Mouse (Mus musculus): ENCODE results near the gene Mylk4. TPM values are rescaled to one million over a fixed set of nuclear protein-coding genes. Genes with fewer than 3 reads are reported as not detected.

Gene Mylk4
- not detected in 2 replicates for polyA plus RNA-seq (2011; ENCODE audit: insufficient read depth, insufficient read length, low read depth, missing spikeins)

- Histone ChIP-seq H3K36me3 (ENCODE audit: control insufficient read depth, insufficient read depth, low read length, poor library complexity, severe bottlenecking) (no peaks in the 10 kb centered on the region), H3K9me3 (replicated peaks; ENCODE audit: control insufficient read depth, insufficient read depth, low read length, poor library complexity, severe bottlenecking) (no peaks in the 10 kb centered on the region), H3K27ac (ENCODE audit: insufficient read depth, low read length) (no peak within 1 kb of the TSS), H3K27me3 (ENCODE audit: control insufficient read depth, insufficient read depth, low read length, poor library complexity, severe bottlenecking) (no peaks in the 10 kb centered on the region), H3K4me1 (ENCODE audit: control insufficient read depth, insufficient read depth, low read length) (no peaks in the 10 kb centered on the region), H3K4me3 (ENCODE audit: low read depth, low read length) (no peak within 1 kb of the TSS), H3K9ac (ENCODE audit: low read depth, poor library complexity, severe bottlenecking) (no peak within 1 kb of the TSS)
- no peak for TF ChIP-seq CTCF (IDR thresholded peaks at IDR 0.05; ENCODE audit: low read depth, low read length)
- no peak for TF ChIP-seq EP300 (IDR thresholded peaks at IDR 0.05; ENCODE audit: insufficient read depth, low read depth, low read length)
- no peak for TF ChIP-seq POLR2A (IDR thresholded peaks at IDR 0.05; ENCODE audit: insufficient read depth, low read length)
Observed at GRCm38 (mm10) chr13:32783816-32784215, at the start of gene Mylk4. Gene Mylk4, minus strand, starts transcription at chr13:32783954.

DNA sequence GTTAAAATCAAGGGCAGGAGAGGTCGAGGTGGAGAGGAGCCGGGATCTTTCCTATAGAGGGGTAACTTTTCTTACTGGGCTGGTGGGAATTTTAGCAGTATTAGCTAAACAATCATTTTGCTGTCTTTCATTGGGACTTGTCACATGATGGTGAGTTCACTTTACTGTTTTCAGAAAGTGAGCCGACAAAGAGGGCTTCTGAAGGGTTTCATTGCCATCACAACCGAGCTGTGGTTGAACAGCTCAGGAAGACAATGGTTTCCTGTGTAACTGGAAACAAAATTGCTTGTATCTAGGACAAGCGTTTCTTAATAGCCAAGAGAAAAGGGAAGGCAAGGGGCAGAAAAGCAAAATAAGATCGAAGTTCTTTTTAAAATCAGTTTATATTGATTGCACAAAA, 49.5 kb upstream of the Mylk4 start:
- no peaks in the 10 kb centered on the region for H3K27me3 ChIP-seq (ENCODE audit: control insufficient read depth, insufficient read depth, low read length, poor library complexity, severe bottlenecking)
- H3K9me3 ChIP-seq (replicated peaks; ENCODE audit: control insufficient read depth, insufficient read depth, low read length, poor library complexity, severe bottlenecking): no peaks in the 10 kb centered on the region
- H3K36me3 ChIP-seq (ENCODE audit: control insufficient read depth, insufficient read depth, low read length, poor library complexity, severe bottlenecking): no peaks in the 10 kb centered on the region
- no peak for TF ChIP-seq CTCF (IDR thresholded peaks at IDR 0.05; ENCODE audit: low read depth, low read length)
- no peak for TF ChIP-seq POLR2A (IDR thresholded peaks at IDR 0.05; ENCODE audit: insufficient read depth, low read length)
- TF ChIP-seq EP300 (IDR thresholded peaks at IDR 0.05; ENCODE audit: insufficient read depth, low read depth, low read length): no peak
- no peak overlapping the region for H3K9ac ChIP-seq (ENCODE audit: low read depth, poor library complexity, severe bottlenecking)
- no peak overlapping the region for H3K4me3 ChIP-seq (ENCODE audit: low read depth, low read length)
- H3K4me1 ChIP-seq (ENCODE audit: control insufficient read depth, insufficient read depth, low read length): no peaks in the 10 kb centered on the region
- H3K27ac ChIP-seq (ENCODE audit: insufficient read depth, low read length): no peak overlapping the region

DNA sequence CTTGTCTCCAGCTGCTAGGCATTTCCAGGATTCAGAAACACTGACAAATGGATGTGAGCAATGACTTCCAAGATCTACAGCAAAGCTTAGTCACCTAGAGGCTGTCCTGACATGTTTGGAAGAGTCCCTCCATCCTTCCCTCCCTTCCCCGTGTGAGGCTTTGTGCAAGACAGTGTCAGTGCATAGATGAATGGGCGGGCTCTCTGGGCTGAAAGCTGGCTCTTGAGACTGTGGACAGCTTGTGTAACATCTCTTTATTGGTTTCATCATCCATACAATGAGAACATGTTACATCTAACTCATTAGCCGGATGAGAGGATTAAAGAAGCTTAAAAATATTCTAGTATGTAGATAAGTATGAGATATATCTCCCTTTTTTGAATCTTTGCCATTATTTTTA, 49.0 kb upstream of the Mylk4 start:
- TF ChIP-seq CTCF (IDR thresholded peaks at IDR 0.05; ENCODE audit: low read depth, low read length) (no peak), POLR2A (IDR thresholded peaks at IDR 0.05; ENCODE audit: insufficient read depth, low read length) (no peak), EP300 (IDR thresholded peaks at IDR 0.05; ENCODE audit: insufficient read depth, low read depth, low read length) (no peak)
- Histone ChIP-seq H3K4me1 (ENCODE audit: control insufficient read depth, insufficient read depth, low read length) (no peaks in the 10 kb centered on the region), H3K27me3 (ENCODE audit: control insufficient read depth, insufficient read depth, low read length, poor library complexity, severe bottlenecking) (no peaks in the 10 kb centered on the region), H3K9ac (ENCODE audit: low read depth, poor library complexity, severe bottlenecking) (no peak overlapping the region), H3K9me3 (replicated peaks; ENCODE audit: control insufficient read depth, insufficient read depth, low read length, poor library complexity, severe bottlenecking) (no peaks in the 10 kb centered on the region), H3K4me3 (ENCODE audit: low read depth, low read length) (no peak overlapping the region), H3K36me3 (ENCODE audit: control insufficient read depth, insufficient read depth, low read length, poor library complexity, severe bottlenecking) (no peaks in the 10 kb centered on the region), H3K27ac (ENCODE audit: insufficient read depth, low read length) (no peak overlapping the region)

- H3K4me3 ChIP-seq (ENCODE audit: low read depth, low read length): no peak overlapping the region
- H3K27ac ChIP-seq (ENCODE audit: insufficient read depth, low read length): no peak overlapping the region
- no peaks in the 10 kb centered on the region for H3K27me3 ChIP-seq (ENCODE audit: control insufficient read depth, insufficient read depth, low read length, poor library complexity, severe bottlenecking)
- H3K9me3 ChIP-seq (replicated peaks; ENCODE audit: control insufficient read depth, insufficient read depth, low read length, poor library complexity, severe bottlenecking): no peaks in the 10 kb centered on the region
- H3K36me3 ChIP-seq (ENCODE audit: control insufficient read depth, insufficient read depth, low read length, poor library complexity, severe bottlenecking): no peaks in the 10 kb centered on the region
- no peak overlapping the region for H3K9ac ChIP-seq (ENCODE audit: low read depth, poor library complexity, severe bottlenecking)
- H3K4me1 ChIP-seq (ENCODE audit: control insufficient read depth, insufficient read depth, low read length): no peaks in the 10 kb centered on the region
- no peak for TF ChIP-seq EP300 (IDR thresholded peaks at IDR 0.05; ENCODE audit: insufficient read depth, low read depth, low read length)
- TF ChIP-seq POLR2A (IDR thresholded peaks at IDR 0.05; ENCODE audit: insufficient read depth, low read length): no peak
- TF ChIP-seq CTCF (IDR thresholded peaks at IDR 0.05; ENCODE audit: low read depth, low read length): no peak
Observed at GRCm38 (mm10) chr13:32831505-32832273, 47.9 kb upstream of the Mylk4 start.

DNA sequence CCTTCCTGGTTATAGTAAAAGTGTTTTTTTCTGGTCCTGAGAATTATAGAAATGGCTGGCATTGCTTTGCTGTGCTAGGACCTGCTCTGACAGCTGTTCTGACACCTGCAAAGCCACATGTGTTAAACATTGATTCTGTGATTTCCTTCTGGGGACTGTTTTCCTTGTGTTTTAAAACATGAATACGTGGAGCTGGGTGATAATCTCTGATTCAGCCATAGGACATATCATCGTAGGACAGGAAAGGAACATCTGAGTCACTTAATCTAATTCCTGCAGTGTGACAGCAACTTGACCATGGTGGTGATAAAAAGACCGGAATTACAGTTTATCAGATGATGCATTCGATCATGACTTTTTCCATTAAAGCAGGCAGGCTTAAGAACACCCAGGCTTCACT, 45.1 kb upstream of the Mylk4 start:
- no peaks in the 10 kb centered on the region for H3K4me1 ChIP-seq (ENCODE audit: control insufficient read depth, insufficient read depth, low read length)
- H3K9ac ChIP-seq (ENCODE audit: low read depth, poor library complexity, severe bottlenecking): no peak overlapping the region
- no peak overlapping the region for H3K27ac ChIP-seq (ENCODE audit: insufficient read depth, low read length)
- no peak overlapping the region for H3K4me3 ChIP-seq (ENCODE audit: low read depth, low read length)
- no peak for TF ChIP-seq EP300 (IDR thresholded peaks at IDR 0.05; ENCODE audit: insufficient read depth, low read depth, low read length)
- no peak for TF ChIP-seq POLR2A (IDR thresholded peaks at IDR 0.05; ENCODE audit: insufficient read depth, low read length)
- no peak for TF ChIP-seq CTCF (IDR thresholded peaks at IDR 0.05; ENCODE audit: low read depth, low read length)
- H3K27me3 ChIP-seq (ENCODE audit: control insufficient read depth, insufficient read depth, low read length, poor library complexity, severe bottlenecking): no peaks in the 10 kb centered on the region
- H3K36me3 ChIP-seq (ENCODE audit: control insufficient read depth, insufficient read depth, low read length, poor library complexity, severe bottlenecking): no peaks in the 10 kb centered on the region
- no peaks in the 10 kb centered on the region for H3K9me3 ChIP-seq (replicated peaks; ENCODE audit: control insufficient read depth, insufficient read depth, low read length, poor library complexity, severe bottlenecking)

- Histone ChIP-seq H3K4me3 (ENCODE audit: low read depth, low read length) (no peak overlapping the region), H3K9ac (ENCODE audit: low read depth, poor library complexity, severe bottlenecking) (no peak overlapping the region), H3K27me3 (ENCODE audit: control insufficient read depth, insufficient read depth, low read length, poor library complexity, severe bottlenecking) (no peaks in the 10 kb centered on the region), H3K27ac (ENCODE audit: insufficient read depth, low read length) (no peak overlapping the region), H3K9me3 (replicated peaks; ENCODE audit: control insufficient read depth, insufficient read depth, low read length, poor library complexity, severe bottlenecking) (no peaks in the 10 kb centered on the region), H3K36me3 (ENCODE audit: control insufficient read depth, insufficient read depth, low read length, poor library complexity, severe bottlenecking) (no peaks in the 10 kb centered on the region), H3K4me1 (ENCODE audit: control insufficient read depth, insufficient read depth, low read length) (no peaks in the 10 kb centered on the region)
- TF ChIP-seq CTCF (IDR thresholded peaks at IDR 0.05; ENCODE audit: low read depth, low read length) (peak; percentile 72), POLR2A (IDR thresholded peaks at IDR 0.05; ENCODE audit: insufficient read depth, low read length) (no peak)
Observed at GRCm38 (mm10) chr13:32827951-32828350, 44.2 kb upstream of the Mylk4 start.

All from ES-Bruce4 (cell line).